Mouse (Mus musculus): ENCODE data around the gene Tnfaip8l1.

GRCm38 (mm10) chr17:56208821-56209220 is 46.5 kb downstream of the Tnfaip8l1 start:
- no peak for TF ChIP-seq CTCF (IDR thresholded peaks at IDR 0.05; ENCODE audit: borderline replicate concordance, control insufficient read depth, extremely low read depth, insufficient read depth, low read length, poor library complexity)
- TF ChIP-seq POLR2A (IDR thresholded peaks at IDR 0.05; ENCODE audit: control insufficient read depth, extremely low read depth, insufficient read depth, low read length, poor library complexity): no peak

Measured in thymus, adult 2 months (tissue).